Comparison of ENCODE assay signal across 21 mouse cellular contexts in genomic region chr14:21702691-21703090, GRCm38 (mm10). TPM values are rescaled to one million over a fixed set of nuclear protein-coding genes. Genes with fewer than 3 reads are reported as not detected.
DNase-seq lines count a peak whose midpoint lies in the region; ATAC-seq and TF ChIP-seq lines count a peak whose summit lies in the region.
"Had no signal": no experiment of that assay in that cellular context is flagged by ENCODE, and none has a peak within 500 bp of the region (broad histone marks: within the 10 kb centered on the region; RNA-seq: fewer than 3 reads in every experiment).

No protein-coding gene starts in this region.

- ATAC-seq in heart, embryonic 13.5 days (ENCODE audit: extremely low read depth, insufficient number of reproducible peaks, low FRiP score, low TSS enrichment), result no peak
- no peak for ATAC-seq in heart, postnatal 0 days (ENCODE audit: insufficient read depth, low read depth)
- ATAC-seq in lung, embryonic 16.5 days (ENCODE audit: low read depth), result no peak
- ATAC-seq in midbrain, postnatal 0 days (ENCODE audit: low FRiP score), result no peak
- ATAC-seq: forebrain, embryonic 16.5 days; hindbrain, embryonic 16.5 days; inflammation-experienced regulatory T-cells, adult 6 months had no signal

- intact Hi-C loops in heart, postnatal 14 days (cut with DNase I), result no loop called here

- H3K9me3 ChIP-seq in heart, embryonic 13.5 days, result no peaks in the 10 kb centered on the region
- H3K9me3 ChIP-seq in heart, postnatal 0 days (replicated peaks; ENCODE audit: control insufficient read depth, low read length), result no peaks in the 10 kb centered on the region
- no peaks in the 10 kb centered on the region for H3K9me3 ChIP-seq in lung, embryonic 16.5 days (ENCODE audit: control insufficient read depth, low read length)
- H3K9me3 ChIP-seq in midbrain, postnatal 0 days (ENCODE audit: low read length), result no peaks in the 10 kb centered on the region
- H3K9me3 ChIP-seq: forebrain, embryonic 12.5 days; hindbrain, embryonic 12.5 days had no signal

- no peak overlapping the region for H3K9ac ChIP-seq in heart, embryonic 13.5 days
- H3K9ac ChIP-seq in heart, postnatal 0 days (replicated peaks; ENCODE audit: low read depth, low read length), result no peak overlapping the region
- H3K9ac ChIP-seq in lung, embryonic 16.5 days (ENCODE audit: low read length), result no peak overlapping the region
- H3K9ac ChIP-seq in midbrain, postnatal 0 days (replicated peaks; ENCODE audit: low read length, poor library complexity, severe bottlenecking), result no peak overlapping the region
- H3K9ac ChIP-seq: embryonic facial prominence, embryonic 13.5 days; forebrain, embryonic 12.5 days; hindbrain, embryonic 12.5 days had no signal

- no peak overlapping the region for H3K4me3 ChIP-seq in heart, embryonic 13.5 days
- no peak overlapping the region for H3K4me3 ChIP-seq in heart, postnatal 0 days (ENCODE audit: low read depth, low read length)
- no peak overlapping the region for H3K4me3 ChIP-seq in lung, embryonic 16.5 days (ENCODE audit: low read length)
- H3K4me3 ChIP-seq in myocyte, result no peak overlapping the region
- no peak overlapping the region for H3K4me3 ChIP-seq in midbrain, postnatal 0 days (ENCODE audit: low read depth, low read length)
- H3K4me3 ChIP-seq: embryonic facial prominence, embryonic 13.5 days; forebrain, embryonic 12.5 days; hindbrain, embryonic 12.5 days had no signal

- peaks cover 38% of the 10 kb centered on the region for H3K4me1 ChIP-seq in heart, embryonic 13.5 days
- peaks cover 21% of the 10 kb centered on the region for H3K4me1 ChIP-seq in heart, postnatal 0 days (ENCODE audit: control insufficient read depth, insufficient read depth)
- H3K4me1 ChIP-seq in lung, embryonic 16.5 days (replicated peaks; ENCODE audit: control insufficient read depth, insufficient read depth, low read length), result peaks cover 24% of the 10 kb centered on the region
- peaks cover 4% of the 10 kb centered on the region for H3K4me1 ChIP-seq in midbrain, postnatal 0 days (ENCODE audit: insufficient read depth, low read length)

- no peaks in the 10 kb centered on the region for H3K79me2 ChIP-seq in myocyte (ENCODE audit: control insufficient read depth, insufficient read depth)

- no peaks in the 10 kb centered on the region for H3K36me3 ChIP-seq in heart, embryonic 13.5 days
- no peaks in the 10 kb centered on the region for H3K36me3 ChIP-seq in heart, postnatal 0 days (replicated peaks; ENCODE audit: control insufficient read depth, insufficient read depth, low read length)
- no peaks in the 10 kb centered on the region for H3K36me3 ChIP-seq in lung, embryonic 16.5 days (ENCODE audit: control insufficient read depth, insufficient read depth, low read length)
- H3K36me3 ChIP-seq in myocyte (ENCODE audit: control insufficient read depth, insufficient read depth), result no peaks in the 10 kb centered on the region
- H3K36me3 ChIP-seq in midbrain, postnatal 0 days (ENCODE audit: insufficient read depth, low read length), result no peaks in the 10 kb centered on the region
- H3K36me3 ChIP-seq: embryonic facial prominence, embryonic 13.5 days; forebrain, embryonic 12.5 days; hindbrain, embryonic 12.5 days had no signal

- no peak for TF ChIP-seq CTCF in heart, postnatal 0 days (IDR thresholded peaks at IDR 0.05; ENCODE audit: low read depth)
- TF ChIP-seq CTCF in midbrain, postnatal 0 days (IDR thresholded peaks at IDR 0.05), result no peak

- no peak for TF ChIP-seq POLR2A in myocyte (IDR thresholded peaks at IDR 0.05; ENCODE audit: insufficient read length, low read depth)

- DNase-seq in heart, adult 18-20 months, result no peak
- DNase-seq in heart, postnatal 0 days (ENCODE audit: low spot score), result no peak
- no peak for DNase-seq in heart, postnatal 14 days
- no peak for DNase-seq in lung, adult 18-20 months
- no peak for DNase-seq in midbrain, postnatal 0 days (ENCODE audit: low spot score)
- DNase-seq: adrenal gland, adult 2 months; adrenal gland, postnatal 25 days; cerebellum, adult 18-20 months; cerebellum, adult 9-11 months; cerebellum, postnatal 36 days; gastrocnemius, postnatal 10 days had no signal

- WGBS in heart, embryonic 13.5 days, result 72% methylated on average over 8 of the region's 8 CpGs
- WGBS in heart, postnatal 0 days, result 74% methylated on average over 8 of the region's 8 CpGs
- 74% methylated on average over 8 of the region's 8 CpGs for WGBS in lung, embryonic 16.5 days
- 91% methylated on average over 8 of the region's 8 CpGs for WGBS in midbrain, postnatal 0 days

- no peaks in the 10 kb centered on the region; the same call in 1 of the 2 replicates for H3K27me3 ChIP-seq in heart, embryonic 13.5 days (replicated peaks)
- no peaks in the 10 kb centered on the region for H3K27me3 ChIP-seq in heart, postnatal 0 days (ENCODE audit: control insufficient read depth, insufficient read depth, low read length)
- H3K27me3 ChIP-seq in lung, embryonic 16.5 days (ENCODE audit: control insufficient read depth, insufficient read depth, low read depth, low read length), result no peaks in the 10 kb centered on the region
- no peaks in the 10 kb centered on the region for H3K27me3 ChIP-seq in myocyte (ENCODE audit: control insufficient read depth, insufficient read depth, insufficient read length)
- no peaks in the 10 kb centered on the region for H3K27me3 ChIP-seq in midbrain, postnatal 0 days (ENCODE audit: insufficient read depth, low read length)
- H3K27me3 ChIP-seq: embryonic facial prominence, embryonic 13.5 days; forebrain, embryonic 12.5 days; hindbrain, embryonic 12.5 days had no signal

- H3K4me2 ChIP-seq in heart, embryonic 13.5 days, result peak overlapping the region; percentile 28
- H3K4me2 ChIP-seq in heart, postnatal 0 days (ENCODE audit: low read depth, low read length), result no peak overlapping the region
- H3K4me2 ChIP-seq in lung, embryonic 16.5 days (ENCODE audit: low read depth, low read length), result no peak overlapping the region
- H3K4me2 ChIP-seq in myocyte (ENCODE audit: low read depth), result peak overlapping the region; percentile 24
- no peak overlapping the region for H3K4me2 ChIP-seq in midbrain, postnatal 0 days (ENCODE audit: low read depth, low read length, poor library complexity, severe bottlenecking)
- H3K4me2 ChIP-seq: embryonic facial prominence, embryonic 13.5 days; forebrain, embryonic 12.5 days; hindbrain, embryonic 12.5 days had no signal

- H3K27ac ChIP-seq in heart, embryonic 13.5 days (replicated peaks), result peak overlapping the region; percentile 51
- peak overlapping the region; percentile 50 for H3K27ac ChIP-seq in heart, postnatal 0 days (ENCODE audit: low read depth)
- 0 out of 2 replicates have a peak overlapping the region, but pooled peaks have one; percentile 5 for H3K27ac ChIP-seq in lung, embryonic 16.5 days (ENCODE audit: low read length)
- no peak overlapping the region for H3K27ac ChIP-seq in midbrain, postnatal 0 days (ENCODE audit: low read depth, low read length)
- H3K27ac ChIP-seq: forebrain, embryonic 12.5 days; hindbrain, embryonic 12.5 days had no signal

- H3ac ChIP-seq in myocyte (ENCODE audit: control insufficient read depth, insufficient read length), result no peak overlapping the region

- no peak for TF ChIP-seq EP300 in heart, postnatal 0 days (IDR thresholded peaks at IDR 0.05; ENCODE audit: low read depth)

TF ChIP-seq in myocyte, 11 proteins besides CTCF, POLR2A, EP300 and RAD21 (continues in another document):
- TF ChIP-seq MYOG (IDR thresholded peaks at IDR 0.05; ENCODE audit: control insufficient read depth in 1 of 3, insufficient read depth in 1 of 3, insufficient read length in 2 of 3, low read depth in 2 of 3) (no peak), POLR2AphosphoS2 (IDR thresholded peaks at IDR 0.05; ENCODE audit: insufficient read length, low read depth) (no peak), MYOD1 (IDR thresholded peaks at IDR 0.05; ENCODE audit: control insufficient read depth in 1 of 3, insufficient read length in 2 of 3, low read depth in 2 of 3) (no peak), E2F4 (IDR thresholded peaks at IDR 0.05; ENCODE audit: insufficient read depth) (no peak), USF1 (IDR thresholded peaks at IDR 0.05; ENCODE audit: low read depth) (no peak)

RNA-seq across cellular contexts. Expression of gene Dupd1, which starts 11.7 kb away (rescaled TPM):
- polyA plus RNA-seq in heart, embryonic 13.5 days (2015; fragmentation: Nextera tagmentation; extraction: Ambion mirVana), result 0.36 TPM in 1 of 2 replicates, not detected in the other
- total RNA-seq in heart, adult 18-20 months (2021), result under 1 TPM; 0.22 to 0.26 TPM
- not detected in 2 replicates for total RNA-seq in heart, postnatal 0 days (2014; rRNA removed; ENCODE audit: low replicate concordance)
- polyA plus RNA-seq in heart, postnatal 0 days (2015; fragmentation: Nextera tagmentation; extraction: Ambion mirVana), result 0.15 TPM in 2 replicates
- total RNA-seq in heart, postnatal 14 days (2021), result under 1 TPM in 1 of 2 experiments, not detected in 1; 0.26 TPM
- not detected in 2 replicates for polyA plus RNA-seq in lung, embryonic 16.5 days (2015; fragmentation: Nextera tagmentation; extraction: Ambion mirVana)
- polyA plus RNA-seq in myocyte (2012; fragmentation: generic; extraction: Trizol), result 0.14 TPM
- total RNA-seq in midbrain, postnatal 0 days (2014; rRNA removed), result 1.4 TPM in 1 of 2 replicates, not detected in the other
- polyA plus RNA-seq in midbrain, postnatal 0 days (2015; fragmentation: Nextera tagmentation; extraction: Ambion mirVana), result 0.39 and 0.41 TPM in 2 replicates
- total RNA-seq: ES-E14 had no signal
- polyA plus RNA-seq: forebrain, embryonic 12.5 days; hindbrain, embryonic 16.5 days; inflammation-experienced regulatory T-cells, adult 6 months had no signal

RNA-seq across cellular contexts. Expression of gene Samd8, which starts 47.6 kb away (rescaled TPM):
- 8.2 and 9.2 TPM in 2 replicates for polyA plus RNA-seq in heart, embryonic 13.5 days (2015; fragmentation: Nextera tagmentation; extraction: Ambion mirVana)
- 10 to 100 TPM; 30.7 to 33.5 TPM for total RNA-seq in heart, adult 18-20 months (2021)
- total RNA-seq in heart, postnatal 0 days (2014; rRNA removed; ENCODE audit: low replicate concordance), result 17.3 and 20.9 TPM in 2 replicates
- polyA plus RNA-seq in heart, postnatal 0 days (2015; fragmentation: Nextera tagmentation; extraction: Ambion mirVana), result 7.3 and 8.3 TPM in 2 replicates
- 10 to 100 TPM; 25.3 to 26.9 TPM for total RNA-seq in heart, postnatal 14 days (2021)
- 7.2 and 8.9 TPM in 2 replicates for polyA plus RNA-seq in lung, embryonic 16.5 days (2015; fragmentation: Nextera tagmentation; extraction: Ambion mirVana)
- polyA plus RNA-seq in myocyte (2012; fragmentation: generic; extraction: Trizol), result 27.8 TPM
- 65.9 and 85.6 TPM in 2 replicates for total RNA-seq in midbrain, postnatal 0 days (2014; rRNA removed)
- 24.9 and 28.6 TPM in 2 replicates for polyA plus RNA-seq in midbrain, postnatal 0 days (2015; fragmentation: Nextera tagmentation; extraction: Ambion mirVana)

RNA-seq across cellular contexts. Expression of gene Dusp13, which starts 48.3 kb away (rescaled TPM):
- not detected in 2 replicates for polyA plus RNA-seq in heart, embryonic 13.5 days (2015; fragmentation: Nextera tagmentation; extraction: Ambion mirVana)
- 1 to 10 TPM in 1 of 2 experiments, under 1 TPM in 1; 0.59 to 1.5 TPM for total RNA-seq in heart, adult 18-20 months (2021)
- not detected in 2 replicates for total RNA-seq in heart, postnatal 0 days (2014; rRNA removed; ENCODE audit: low replicate concordance)
- not detected in 2 replicates for polyA plus RNA-seq in heart, postnatal 0 days (2015; fragmentation: Nextera tagmentation; extraction: Ambion mirVana)
- total RNA-seq in heart, postnatal 14 days (2021), result under 1 TPM in 1 of 2 experiments, not detected in 1; 0.36 TPM
- 0.28 and 0.43 TPM in 2 replicates for polyA plus RNA-seq in lung, embryonic 16.5 days (2015; fragmentation: Nextera tagmentation; extraction: Ambion mirVana)
- 24.6 TPM for polyA plus RNA-seq in myocyte (2012; fragmentation: generic; extraction: Trizol)
- 0.28 TPM in 1 of 2 replicates, not detected in the other for total RNA-seq in midbrain, postnatal 0 days (2014; rRNA removed)
- polyA plus RNA-seq in midbrain, postnatal 0 days (2015; fragmentation: Nextera tagmentation; extraction: Ambion mirVana), result not detected in 2 replicates
- total RNA-seq: adrenal gland, adult 2 months; adrenal gland, postnatal 25 days had no signal
- polyA plus RNA-seq: forebrain, embryonic 12.5 days; forebrain, embryonic 16.5 days; hindbrain, embryonic 16.5 days; inflammation-experienced regulatory T-cells, adult 6 months had no signal

Comparison
In these comparisons a context has a peak if more than half of its experiments do, and no peak if none do; other contexts are left out.
1. H3K4me2 ChIP-seq: peak in heart, embryonic 13.5 days (single experiment) and myocyte (single experiment); none in heart, postnatal 0 days (single experiment), lung, embryonic 16.5 days (single experiment) and midbrain, postnatal 0 days (single experiment).
2. RNA of gene Dusp13, which starts 48.3 kb away (polyA plus RNA-seq): 24.6 TPM in myocyte (single experiment); 0.28 to 0.43 TPM in lung, embryonic 16.5 days, not detected in heart, postnatal 0 days, not detected in heart, embryonic 13.5 days and not detected in midbrain, postnatal 0 days; every median in the first group is over 10 times any median in the second.